Mouse (Mus musculus): Measurements from ENCODE around the gene Srsf6.

The Srsf6 gene

DNA sequence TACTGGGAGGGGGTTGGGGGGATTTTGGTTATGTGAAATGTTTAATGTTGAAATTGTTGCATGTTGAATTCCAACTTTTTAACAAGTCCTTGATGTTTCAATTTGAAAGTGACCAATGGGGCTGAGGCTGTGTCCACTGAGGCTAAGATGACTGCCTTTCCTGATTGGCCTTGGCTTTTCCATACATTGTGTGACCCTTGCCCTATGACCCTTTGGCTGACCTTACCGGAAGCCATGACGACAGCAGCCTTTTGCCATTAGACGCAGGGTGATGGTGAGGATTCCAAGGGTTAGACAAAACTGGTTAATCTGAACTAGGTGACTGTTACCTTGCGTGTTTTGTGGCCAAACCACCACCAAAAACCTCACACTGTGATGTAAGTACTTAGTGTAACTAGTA is 1.4 kb downstream of the Srsf6 start:
- no peak for DNase-seq (ENCODE audit: low spot score in 2 of 2)

GRCm38 (mm10) chr2:162934421-162934820 is 3.1 kb downstream of the Srsf6 start:
- no peak for DNase-seq (ENCODE audit: low spot score in 2 of 2)

- DNase-seq (ENCODE audit: low spot score in 2 of 2), result no peak
Observed at GRCm38 (mm10) chr2:162935700-162936099, 4.4 kb downstream of the Srsf6 start.

GRCm38 (mm10) chr2:162939562-162939961 is 8.2 kb downstream of the Srsf6 start:
- DNase-seq (ENCODE audit: low spot score in 2 of 2), result no peak

DNA sequence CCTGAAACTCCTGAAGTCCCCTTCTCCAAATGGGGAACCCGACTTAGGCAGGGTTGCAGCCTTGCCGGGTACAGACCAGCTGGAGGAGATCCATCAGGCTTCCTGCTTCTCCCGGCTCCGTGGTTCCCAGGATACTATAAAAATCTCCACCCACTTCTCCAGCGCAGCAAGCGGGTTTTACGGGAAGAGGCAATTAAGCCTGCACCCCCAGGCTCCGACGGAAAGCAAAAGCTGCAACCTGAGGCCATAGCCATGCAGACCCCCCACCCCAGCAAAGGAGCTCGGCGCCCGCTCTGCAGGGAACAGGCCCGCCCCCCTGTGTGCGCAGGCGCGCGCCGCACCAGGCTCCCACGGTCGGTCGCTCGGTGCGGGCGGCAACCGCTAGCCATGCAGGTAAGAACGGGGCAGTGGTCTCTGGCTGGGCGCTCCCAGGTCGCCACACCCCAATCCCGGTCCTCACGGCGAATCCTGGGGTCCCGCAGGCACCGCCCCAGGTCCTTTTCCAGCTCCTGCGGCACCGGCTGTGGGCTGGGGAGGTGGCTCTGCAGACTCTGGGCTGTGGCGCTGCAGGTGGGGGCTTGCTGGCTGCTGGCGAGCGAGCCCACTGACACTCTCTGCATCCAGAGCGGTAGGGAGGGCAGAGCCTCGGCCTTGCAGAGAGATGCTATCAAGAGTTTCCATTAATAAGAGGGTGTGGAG is 12.0 kb downstream of the Srsf6 start, which contains the start of gene L3mbtl1:
Gene L3mbtl1, plus strand, starts transcription at position 325 of the 699 bp plus-strand sequence.
- no peak for DNase-seq (ENCODE audit: low spot score in 2 of 2)

- no peak for DNase-seq (ENCODE audit: low spot score in 2 of 2)
Observed at GRCm38 (mm10) chr2:162943931-162944330, 12.6 kb downstream of the Srsf6 start.

GRCm38 (mm10) chr2:162946964-162947363 is 15.6 kb downstream of the Srsf6 start:
- DNase-seq (ENCODE audit: low spot score in 2 of 2), result no peak

- DNase-seq (ENCODE audit: low spot score in 2 of 2), result no peak
Observed at GRCm38 (mm10) chr2:162947736-162948135, 16.4 kb downstream of the Srsf6 start.

DNA sequence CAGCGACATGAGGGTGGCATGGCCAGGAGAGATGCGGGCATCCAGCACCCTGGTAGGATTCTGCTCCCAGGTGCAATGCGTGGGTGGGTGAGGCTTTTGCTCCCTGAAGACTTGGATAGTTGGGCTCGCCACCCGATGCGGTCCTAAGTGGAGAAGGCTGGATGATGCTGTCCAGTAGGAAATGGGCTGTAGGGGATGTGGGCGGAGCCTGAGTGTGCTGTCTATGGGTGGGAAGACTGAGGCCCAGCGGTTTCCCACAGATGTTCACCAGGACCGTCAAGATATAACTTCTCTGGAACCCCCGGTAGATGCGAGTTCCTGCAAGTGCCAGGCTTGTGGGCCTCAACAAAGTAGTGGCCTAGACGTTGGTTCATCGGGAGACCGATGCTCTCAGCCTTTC is 16.9 kb downstream of the Srsf6 start:
- no peak for DNase-seq (ENCODE audit: low spot score in 2 of 2)

DNA sequence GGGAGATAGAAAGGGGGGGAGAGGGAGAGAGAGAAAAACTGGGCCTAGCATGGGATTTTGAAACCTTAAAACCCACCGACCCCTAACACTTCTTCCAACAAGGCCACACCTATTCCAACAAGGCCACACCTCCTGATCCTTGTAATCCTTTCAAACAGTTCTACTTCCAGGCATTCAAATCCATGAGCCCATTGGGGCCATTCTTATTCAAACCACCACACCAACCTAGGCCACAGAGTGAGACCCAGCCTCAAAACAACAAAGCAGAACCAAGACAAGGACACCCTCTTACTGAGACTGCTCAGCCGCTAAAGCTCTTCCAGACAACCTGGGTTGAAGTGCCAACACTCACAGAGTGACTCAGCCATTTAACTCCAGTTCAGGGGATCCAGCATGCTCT is 19.4 kb downstream of the Srsf6 start:
- DNase-seq (ENCODE audit: low spot score in 2 of 2), result no peak

DNA sequence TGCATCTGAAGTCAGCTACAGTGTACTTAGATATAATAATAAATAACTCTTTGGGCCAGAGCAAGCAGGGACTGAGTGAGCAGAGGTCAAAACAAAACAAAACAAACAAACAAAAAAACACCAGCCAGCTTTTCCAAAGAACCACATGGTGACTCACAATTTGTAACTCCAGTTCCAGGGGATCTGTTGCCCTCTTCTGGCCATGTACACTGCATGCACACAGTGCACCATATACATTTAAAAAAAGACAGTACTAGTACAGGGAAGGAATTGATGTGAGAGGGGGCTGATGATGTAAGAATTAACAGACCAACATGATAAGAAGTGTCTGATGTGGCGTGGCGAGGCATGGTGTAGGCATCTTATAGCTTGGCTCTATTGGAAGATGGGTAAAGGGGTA is 25.5 kb downstream of the Srsf6 start:
- no peak for DNase-seq (ENCODE audit: low spot score in 2 of 2)

GRCm38 (mm10) chr2:162961321-162961720 is 30.0 kb downstream of the Srsf6 start:
- DNase-seq (ENCODE audit: low spot score in 2 of 2), result no peak

- no peak for DNase-seq (ENCODE audit: low spot score in 2 of 2)
Observed at GRCm38 (mm10) chr2:162966734-162967133, 35.4 kb downstream of the Srsf6 start.

GRCm38 (mm10) chr2:162968357-162968756 is 37.0 kb downstream of the Srsf6 start:
- no peak for DNase-seq (ENCODE audit: low spot score in 2 of 2)

DNA sequence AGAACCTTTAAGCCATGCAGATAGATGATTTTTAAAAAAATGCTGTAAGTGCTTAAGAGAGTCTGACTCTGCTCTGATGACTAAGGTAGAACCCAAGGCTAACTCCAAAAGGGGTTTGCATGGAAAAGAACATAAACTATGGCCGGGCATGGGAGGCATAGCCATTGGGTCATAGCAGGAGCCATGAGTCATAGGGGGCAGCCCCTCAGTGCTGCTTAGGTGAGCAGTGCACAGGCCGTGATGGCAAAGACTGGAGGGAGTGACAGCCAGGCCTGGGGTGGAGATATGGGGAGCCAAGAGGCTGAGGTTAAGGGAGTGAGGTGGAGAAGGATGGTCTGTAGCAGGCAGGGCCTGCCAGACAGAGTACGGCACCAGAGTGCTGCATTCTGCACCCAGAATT is 37.8 kb downstream of the Srsf6 start:
- no peak for DNase-seq (ENCODE audit: low spot score in 2 of 2)

- DNase-seq (ENCODE audit: low spot score in 2 of 2), result no peak
Observed at GRCm38 (mm10) chr2:162970896-162971295, 39.6 kb downstream of the Srsf6 start.

- no peak for DNase-seq (ENCODE audit: low spot score in 2 of 2)
Observed at GRCm38 (mm10) chr2:162972752-162973151, 41.4 kb downstream of the Srsf6 start.

GRCm38 (mm10) chr2:162973206-162973605 is 41.9 kb downstream of the Srsf6 start:
- no peak for DNase-seq (ENCODE audit: low spot score in 2 of 2)

DNA sequence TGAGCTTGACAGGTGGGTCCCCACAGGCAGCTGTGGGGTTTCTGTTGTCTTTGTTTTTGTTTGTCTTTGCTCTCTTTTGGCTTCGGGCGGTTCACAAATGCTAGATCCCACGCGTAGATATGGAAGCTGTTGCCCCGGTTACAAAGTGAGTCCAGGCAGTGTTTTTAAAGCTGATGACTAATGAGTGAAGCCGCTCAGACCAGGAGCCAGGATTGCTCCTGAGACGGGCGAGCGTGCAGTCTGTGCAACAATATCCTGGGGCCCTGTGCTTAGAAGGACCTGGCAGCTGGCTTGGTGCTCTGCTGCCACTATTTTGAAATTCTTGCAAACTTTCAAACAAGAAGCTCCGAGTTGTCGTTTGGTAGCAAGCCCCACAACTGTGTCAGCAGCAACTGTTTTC is 42.3 kb downstream of the Srsf6 start:
- DNase-seq (ENCODE audit: low spot score in 2 of 2), result no peak

DNA sequence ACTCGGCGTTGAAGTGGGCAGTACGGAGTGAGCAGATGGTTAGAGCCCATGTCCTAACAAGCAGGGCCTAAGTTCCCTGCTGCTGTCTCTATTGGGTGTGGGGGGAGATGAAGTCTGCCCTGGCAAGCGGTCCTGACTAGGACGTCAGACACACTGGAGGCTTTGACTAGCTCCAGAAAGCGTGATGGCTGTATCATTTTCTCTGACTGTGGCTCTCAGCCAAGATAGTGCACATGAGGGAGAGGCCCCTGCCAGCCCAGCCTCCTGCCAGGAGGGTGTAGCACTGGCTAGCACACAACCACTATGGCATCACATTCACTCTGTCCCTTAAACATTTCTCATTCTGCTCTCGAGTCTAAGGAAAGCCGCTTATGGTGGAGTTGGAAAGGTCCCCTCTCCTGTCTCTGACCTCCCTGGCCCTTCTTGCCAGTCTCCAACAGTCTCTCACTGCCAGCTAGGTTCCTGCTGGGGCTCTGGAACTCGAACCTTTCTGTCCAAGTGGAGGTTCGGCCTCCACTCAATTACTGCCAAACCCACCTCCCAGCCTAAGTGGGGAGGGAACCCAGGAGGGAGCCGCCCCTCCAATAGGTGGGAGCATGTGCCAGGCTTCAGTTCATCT is 43.9 kb downstream of the Srsf6 start:
- DNase-seq (ENCODE audit: low spot score in 2 of 2), result no peak

GRCm38 (mm10) chr2:162976001-162976400 is 44.7 kb downstream of the Srsf6 start:
- DNase-seq (ENCODE audit: low spot score in 2 of 2), result no peak

GRCm38 (mm10) chr2:162984381-162984780 is 53.1 kb downstream of the Srsf6 start:
- no peak for DNase-seq (ENCODE audit: low spot score in 2 of 2)

DNA sequence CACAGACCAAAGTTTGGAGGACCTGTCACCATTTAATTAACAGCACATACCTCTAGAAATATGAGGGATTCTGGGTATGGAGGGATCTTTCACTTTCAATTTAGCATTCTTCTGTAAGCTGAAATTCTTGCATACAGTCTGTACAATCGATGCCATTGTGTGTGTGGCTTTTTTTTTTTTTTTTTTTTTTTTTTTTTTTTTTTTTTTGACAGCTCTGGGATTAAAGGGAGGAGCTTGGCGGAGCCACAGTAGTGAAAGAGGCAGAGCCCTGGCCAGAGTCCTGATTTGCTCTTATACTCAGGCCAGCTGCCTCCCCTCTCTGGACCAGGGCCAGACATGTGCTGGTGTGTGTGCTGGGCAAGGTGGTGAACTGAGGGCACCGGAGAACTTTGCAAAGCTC is 54.6 kb downstream of the Srsf6 start:
- DNase-seq (ENCODE audit: low spot score in 2 of 2), result no peak

Measured in spleen, postnatal 36 days (tissue).